Mouse (Mus musculus): Measurements from ENCODE around the gene Gstt4.

DNA sequence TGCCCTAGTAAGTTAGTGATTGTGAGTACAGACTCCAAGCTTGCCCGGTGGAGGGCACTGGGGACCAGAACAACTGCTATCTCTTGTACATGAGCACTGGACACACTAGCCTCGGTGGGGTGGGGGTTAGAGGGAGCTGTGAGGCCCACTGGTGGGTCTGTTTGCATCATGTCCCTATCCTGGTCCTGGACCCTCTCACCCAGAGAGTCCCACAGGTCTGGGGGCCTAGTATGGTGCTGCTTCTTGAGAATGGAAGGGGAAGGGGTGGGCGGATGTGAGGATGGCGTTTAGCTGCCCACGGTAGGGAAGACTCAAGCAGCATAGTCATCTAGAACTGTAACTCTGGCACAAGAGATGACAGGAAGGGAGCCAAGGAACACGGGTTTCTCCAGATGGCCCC is 32.4 kb upstream of the Gstt4 start:
- TF ChIP-seq POLR2A (IDR thresholded peaks at IDR 0.05; ENCODE audit: insufficient read depth, low read depth, low read length) = no peak
- TF ChIP-seq CTCF (IDR thresholded peaks at IDR 0.05; ENCODE audit: insufficient read depth, low read depth, low read length) = no peak
